Mouse (Mus musculus): ENCODE data around the gene Gm49394. TPM values are rescaled to one million over a fixed set of nuclear protein-coding genes. Genes with fewer than 3 reads are reported as not detected.

Gene Gm49394
- polyA plus RNA-seq, 1 experiment from 2014 or later, result not detected

DNA sequence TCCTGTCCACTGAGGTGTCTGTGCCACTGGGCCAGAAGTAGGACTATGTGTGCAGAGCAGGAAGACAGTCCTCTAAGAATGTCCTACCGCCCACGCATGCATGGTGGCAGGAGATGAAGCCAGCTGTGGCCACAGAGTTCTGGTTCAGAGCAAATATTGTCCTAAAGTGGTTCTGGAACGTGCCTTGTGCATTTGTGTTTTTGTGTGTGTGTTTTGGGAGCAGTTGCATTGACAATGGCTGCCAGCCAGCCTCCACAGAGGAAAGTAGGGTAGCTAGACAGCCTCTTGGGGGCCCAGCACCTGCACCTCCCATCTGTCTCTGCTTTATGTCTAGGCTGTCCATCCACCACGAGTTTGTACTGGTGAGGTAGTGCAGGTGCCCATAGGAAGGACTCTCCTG, 47.6 kb downstream of the Gm49394 start:
- Histone ChIP-seq H3K27me3 (replicated peaks; ENCODE audit: control insufficient read depth, insufficient read depth, low read length) (no peaks in the 10 kb centered on the region), H3K4me1 (replicated peaks; ENCODE audit: control insufficient read depth, insufficient read depth, low read length) (no peaks in the 10 kb centered on the region), H3K4me2 (no peak overlapping the region), H3K9me3 (ENCODE audit: control insufficient read depth, low read length) (no peaks in the 10 kb centered on the region), H3K27ac (ENCODE audit: low read depth, low read length) (no peak overlapping the region), H3K9ac (ENCODE audit: low read depth, low read length) (no peak overlapping the region), H3K4me3 (ENCODE audit: low read depth, low read length) (no peak overlapping the region), H3K36me3 (ENCODE audit: control insufficient read depth, insufficient read depth, low read length) (no peaks in the 10 kb centered on the region)
- ATAC-seq (replicated peaks; ENCODE audit: low FRiP score) (no peak), DNase-seq (ENCODE audit: low spot score) (no peak)
- WGBS, result 68% methylated on average over 4 of the region's 4 CpGs

DNA sequence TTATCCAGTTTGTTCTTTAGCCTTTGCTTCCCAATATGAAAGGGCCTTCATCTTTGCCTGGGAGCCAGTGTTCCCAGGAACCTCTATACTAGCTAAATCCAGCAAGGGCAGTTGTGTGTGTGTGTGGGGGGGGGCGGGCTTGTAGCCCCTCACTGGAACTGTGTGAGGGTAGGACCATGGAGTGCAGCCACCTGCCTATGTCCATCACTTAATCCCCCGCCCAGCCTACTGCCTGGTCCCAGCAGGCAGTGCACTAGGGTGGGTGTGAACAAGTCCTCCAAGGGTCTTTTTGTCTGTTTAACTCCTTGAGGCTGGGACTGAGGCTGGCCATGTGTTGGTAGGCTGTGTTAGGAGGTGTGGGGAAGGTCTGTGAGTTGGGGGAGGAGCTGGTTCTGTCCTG, 56.7 kb downstream of the Gm49394 start:
- no peaks in the 10 kb centered on the region for H3K36me3 ChIP-seq (ENCODE audit: control insufficient read depth, insufficient read depth, low read length)
- ATAC-seq (replicated peaks; ENCODE audit: low FRiP score) (no peak), DNase-seq (ENCODE audit: low spot score) (no peak)
- no peak overlapping the region for H3K9ac ChIP-seq (ENCODE audit: low read depth, low read length)
- H3K4me2 ChIP-seq, result no peak overlapping the region
- H3K27ac ChIP-seq (ENCODE audit: low read depth, low read length), result no peak overlapping the region
- WGBS, result 71% methylated on average over 2 of the region's 2 CpGs
- no peaks in the 10 kb centered on the region for H3K9me3 ChIP-seq (ENCODE audit: control insufficient read depth, low read length)
- no peaks in the 10 kb centered on the region for H3K27me3 ChIP-seq (replicated peaks; ENCODE audit: control insufficient read depth, insufficient read depth, low read length)
- no peak overlapping the region for H3K4me3 ChIP-seq (ENCODE audit: low read depth, low read length)
- peaks cover 26% of the 10 kb centered on the region for H3K4me1 ChIP-seq (replicated peaks; ENCODE audit: control insufficient read depth, insufficient read depth, low read length)

DNA sequence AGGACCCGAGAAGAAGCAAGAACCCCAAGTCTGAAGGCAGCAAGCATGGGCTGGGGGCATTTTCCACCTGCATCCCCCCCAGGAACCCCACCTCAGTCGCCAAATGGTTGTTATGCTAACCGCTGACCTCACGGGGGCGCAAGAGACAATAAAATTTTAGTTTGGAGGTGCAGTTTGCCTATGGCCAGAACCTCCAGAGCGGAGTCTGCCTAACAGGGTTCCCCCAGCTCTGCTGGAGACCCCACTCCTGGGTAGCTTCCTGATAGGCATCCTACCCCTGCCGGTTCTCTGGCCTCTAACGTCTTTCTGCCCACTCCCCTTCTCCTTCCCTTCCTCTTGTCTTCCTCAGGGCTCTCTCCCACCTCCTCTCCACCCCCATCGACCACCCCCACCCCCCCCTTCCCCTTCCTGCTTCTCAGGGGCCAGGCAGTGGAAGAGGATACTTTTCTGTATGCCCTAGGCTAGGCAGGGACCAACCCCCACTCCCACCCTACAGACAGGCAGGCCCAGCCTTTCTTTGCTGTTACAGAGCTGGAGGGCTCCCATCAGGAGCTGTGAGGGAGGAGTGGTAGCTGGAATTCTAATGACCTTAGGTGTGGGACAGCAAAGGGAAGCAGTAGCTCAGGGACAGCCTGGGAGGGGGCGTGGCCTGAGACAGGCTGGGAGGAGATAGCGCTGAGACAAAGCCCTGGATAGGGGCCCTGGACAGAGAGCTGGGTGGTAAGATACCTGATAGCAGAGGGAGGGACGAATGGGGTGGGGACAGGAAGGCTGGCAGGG, 58.9 kb downstream of the Gm49394 start:
- ATAC-seq (replicated peaks; ENCODE audit: low FRiP score), result peak; percentile 99
- peak overlapping the region; percentile 87 for H3K27ac ChIP-seq (ENCODE audit: low read depth, low read length)
- H3K4me2 ChIP-seq, result peak overlapping the region; percentile 66
- peak overlapping the region; percentile 29 for H3K4me3 ChIP-seq (ENCODE audit: low read depth, low read length)
- H3K9me3 ChIP-seq (ENCODE audit: control insufficient read depth, low read length), result no peaks in the 10 kb centered on the region
- peak overlapping the region; percentile 60 for H3K9ac ChIP-seq (ENCODE audit: low read depth, low read length)
- peak; percentile 88 for DNase-seq (ENCODE audit: low spot score)
- no peaks in the 10 kb centered on the region for H3K36me3 ChIP-seq (ENCODE audit: control insufficient read depth, insufficient read depth, low read length)
- 3% methylated on average over 12 of the region's 12 CpGs for WGBS
- H3K27me3 ChIP-seq (replicated peaks; ENCODE audit: control insufficient read depth, insufficient read depth, low read length), result no peaks in the 10 kb centered on the region
- peaks cover 26% of the 10 kb centered on the region for H3K4me1 ChIP-seq (replicated peaks; ENCODE audit: control insufficient read depth, insufficient read depth, low read length)

DNA sequence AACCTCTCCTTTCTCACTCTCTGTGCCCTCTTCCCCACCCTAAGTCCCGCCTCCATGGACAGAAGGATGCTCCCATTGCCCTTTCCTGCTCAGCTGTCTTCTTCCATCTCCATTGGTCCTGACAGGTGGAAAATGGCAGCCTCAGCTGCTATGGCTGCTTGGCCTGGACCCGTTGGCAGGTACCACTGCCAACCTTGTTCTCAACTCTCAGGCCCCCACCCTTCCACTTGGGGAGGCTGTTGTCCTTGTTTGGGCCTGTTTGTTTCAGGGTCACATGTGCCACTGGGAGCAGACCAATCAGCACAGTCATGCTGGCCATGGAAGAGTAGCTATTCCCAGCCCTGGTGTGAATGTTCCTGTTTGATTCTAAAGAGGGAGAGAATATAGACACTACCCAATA, 68.8 kb downstream of the Gm49394 start:
- Histone ChIP-seq H3K9ac (ENCODE audit: low read depth, low read length) (no peak overlapping the region), H3K4me3 (ENCODE audit: low read depth, low read length) (no peak overlapping the region), H3K4me2 (no peak overlapping the region), H3K9me3 (ENCODE audit: control insufficient read depth, low read length) (no peaks in the 10 kb centered on the region), H3K27me3 (replicated peaks; ENCODE audit: control insufficient read depth, insufficient read depth, low read length) (0 out of 2 replicates have a peak, but pooled peaks cover 3% of the 10 kb centered on the region), H3K36me3 (ENCODE audit: control insufficient read depth, insufficient read depth, low read length) (no peaks in the 10 kb centered on the region), H3K27ac (ENCODE audit: low read depth, low read length) (no peak overlapping the region), H3K4me1 (replicated peaks; ENCODE audit: control insufficient read depth, insufficient read depth, low read length) (no peaks in the 10 kb centered on the region; the same call in 1 of the 2 replicates)
- DNase-seq (ENCODE audit: low spot score), result no peak
- 75% methylated on average over 2 of the region's 2 CpGs for WGBS
- ATAC-seq (replicated peaks; ENCODE audit: low FRiP score), result no peak

MicroRNAs encoded within 50 kb of the gene (microRNA counts, 519-probe panel; counts per million panel counts)
- microRNA mmu-miR-483, result 1,625 counts per million, percentile 2 among the panel's probes with 10 or more counts

Small RNA genes lying within 50 kb of the gene (microRNA-seq; reads per million reads assigned to microRNA genes)
- gene Mir483 (ENCODE audit: borderline number of aligned reads), result 5,709 reads per million, percentile 88 among the genes with 10 or more reads in this experiment

Other genes with a start within 250 kb of the Gm49394 start
- 0.41 and 0.42 TPM in 2 replicates for gene Syt8, start 235.1 kb downstream of the Gm49394 start, polyA plus RNA-seq (2014; fragmentation: Nextera tagmentation; extraction: Ambion mirVana)
- 1.9 and 3.7 TPM in 2 replicates for gene Tnni2, start 228.1 kb downstream of the Gm49394 start, polyA plus RNA-seq (2014; fragmentation: Nextera tagmentation; extraction: Ambion mirVana)
- gene Lsp1, start 209.1 kb downstream of the Gm49394 start, polyA plus RNA-seq (2014; fragmentation: Nextera tagmentation; extraction: Ambion mirVana), result 19.2 and 20.7 TPM in 2 replicates
- gene Tnnt3, start 171.1 kb downstream of the Gm49394 start, polyA plus RNA-seq (2014; fragmentation: Nextera tagmentation; extraction: Ambion mirVana), result 1.5 and 2.4 TPM in 2 replicates
- gene Mrpl23, start 137.3 kb downstream of the Gm49394 start, polyA plus RNA-seq (2014; fragmentation: Nextera tagmentation; extraction: Ambion mirVana), result 20.8 and 22.2 TPM in 2 replicates
- gene Igf2, start 3.1 kb downstream of the Gm49394 start, polyA plus RNA-seq (2014; fragmentation: Nextera tagmentation; extraction: Ambion mirVana), result 390 and 480 TPM in 2 replicates
- gene Ins2, start 73.4 kb upstream of the Gm49394 start, polyA plus RNA-seq (2014; fragmentation: Nextera tagmentation; extraction: Ambion mirVana), result not detected in 2 replicates